Mouse (Mus musculus): ENCODE data around the gene Fbp2. TPM values are rescaled to one million over a fixed set of nuclear protein-coding genes. Genes with fewer than 3 reads are reported as not detected.

Gene Fbp2
- polyA plus RNA-seq, 1 experiment from 2014 or later, result 0.15 TPM

DNA sequence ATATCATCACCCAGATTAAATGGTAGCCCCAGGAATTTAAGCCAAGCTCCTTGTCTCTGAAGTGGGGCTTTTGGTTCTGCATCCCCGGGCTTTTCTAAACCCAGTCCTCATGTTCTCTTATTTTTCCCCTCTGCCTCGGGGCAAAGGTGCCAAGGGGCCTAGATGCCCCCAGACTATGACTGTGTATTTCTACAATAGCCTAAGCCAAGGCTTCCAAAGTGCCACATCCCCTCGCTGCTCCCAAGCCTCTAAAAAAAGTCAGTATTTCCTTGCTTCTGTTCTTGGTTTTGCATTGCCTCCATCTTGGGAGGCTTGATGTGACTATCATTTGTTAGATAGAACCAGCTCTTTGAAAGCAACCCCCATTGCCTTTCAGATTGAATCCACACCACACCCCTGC lies 26.3 kb upstream of the Fbp2 start:
- H3K4me3 ChIP-seq (ENCODE audit: low read depth, low read length), result no peak overlapping the region
- H3K9ac ChIP-seq (ENCODE audit: low read length), result no peak overlapping the region
- no peak overlapping the region for H3K27ac ChIP-seq (replicated peaks; ENCODE audit: low read depth, low read length)
- no peak for DNase-seq (ENCODE audit: low spot score)
- no peaks in the 10 kb centered on the region for H3K36me3 ChIP-seq (ENCODE audit: control insufficient read depth, insufficient read depth, low read length)
- no peak for ATAC-seq (ENCODE audit: insufficient number of reproducible peaks, low FRiP score, low TSS enrichment, low read depth)
- 96% methylated on average over 3 of the region's 3 CpGs for WGBS
- no peaks in the 10 kb centered on the region for H3K9me3 ChIP-seq (ENCODE audit: control insufficient read depth, low read length)
- H3K4me2 ChIP-seq (ENCODE audit: low read depth, severe bottlenecking), result no peak overlapping the region
- peaks cover 27% of the 10 kb centered on the region for H3K27me3 ChIP-seq (ENCODE audit: control insufficient read depth, insufficient read depth, low read length)
- H3K4me1 ChIP-seq (ENCODE audit: control insufficient read depth, insufficient read depth, low read length), result peaks cover 4% of the 10 kb centered on the region; the same call in 1 of the 2 replicates

DNA sequence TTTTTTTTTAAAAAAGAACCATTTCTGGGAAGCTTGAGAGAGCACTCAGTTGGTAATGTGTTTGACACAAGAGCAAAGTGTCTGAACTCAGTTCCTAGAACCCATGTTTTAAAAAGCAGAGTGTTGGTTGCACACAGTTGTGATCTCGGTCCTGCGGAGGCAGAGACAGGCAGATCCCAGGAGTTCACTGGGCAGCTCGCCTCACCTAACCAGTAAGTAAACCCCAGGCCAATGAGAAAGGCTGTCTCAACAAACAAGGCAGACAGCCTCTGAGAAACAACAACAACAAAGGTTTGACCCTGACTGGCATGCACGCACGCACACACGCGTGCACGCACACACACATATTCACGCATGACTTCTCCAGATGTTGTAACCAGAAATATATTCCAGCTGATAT lies 25.7 kb upstream of the Fbp2 start:
- Histone ChIP-seq H3K27ac (replicated peaks; ENCODE audit: low read depth, low read length) (no peak overlapping the region), H3K27me3 (ENCODE audit: control insufficient read depth, insufficient read depth, low read length) (peaks cover 21% of the 10 kb centered on the region), H3K36me3 (ENCODE audit: control insufficient read depth, insufficient read depth, low read length) (no peaks in the 10 kb centered on the region), H3K4me1 (ENCODE audit: control insufficient read depth, insufficient read depth, low read length) (peaks cover 4% of the 10 kb centered on the region; the same call in 1 of the 2 replicates), H3K4me3 (ENCODE audit: low read depth, low read length) (no peak overlapping the region), H3K9me3 (ENCODE audit: control insufficient read depth, low read length) (no peaks in the 10 kb centered on the region), H3K9ac (ENCODE audit: low read length) (no peak overlapping the region), H3K4me2 (ENCODE audit: low read depth, severe bottlenecking) (no peak overlapping the region)
- ATAC-seq (ENCODE audit: insufficient number of reproducible peaks, low FRiP score, low TSS enrichment, low read depth) (no peak), DNase-seq (ENCODE audit: low spot score) (no peak)
- WGBS, result 92% methylated on average over 9 of the region's 9 CpGs

DNA sequence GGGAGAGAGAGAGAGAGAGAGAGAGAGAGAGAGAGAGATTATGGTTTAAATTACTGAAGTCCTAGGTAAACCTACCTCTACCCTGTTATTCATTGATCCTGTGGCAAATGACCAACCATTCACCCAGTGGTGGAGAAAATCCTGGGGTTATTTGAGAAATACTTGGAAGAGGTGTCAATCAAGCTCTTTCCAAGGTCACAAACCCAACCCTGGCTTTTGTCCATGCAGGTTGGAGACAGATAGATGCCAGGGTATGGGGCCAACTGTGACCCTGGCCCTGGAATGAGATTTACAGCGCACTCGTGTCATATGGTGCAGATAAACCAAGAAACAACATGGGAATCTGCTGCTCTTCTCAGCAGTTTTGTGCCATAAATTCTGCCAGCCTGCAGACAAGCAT lies 25.2 kb upstream of the Fbp2 start:
- Histone ChIP-seq H3K4me3 (ENCODE audit: low read depth, low read length) (no peak overlapping the region), H3K4me2 (ENCODE audit: low read depth, severe bottlenecking) (no peak overlapping the region), H3K27ac (replicated peaks; ENCODE audit: low read depth, low read length) (no peak overlapping the region), H3K9me3 (ENCODE audit: control insufficient read depth, low read length) (no peaks in the 10 kb centered on the region), H3K27me3 (ENCODE audit: control insufficient read depth, insufficient read depth, low read length) (peaks cover 17% of the 10 kb centered on the region), H3K36me3 (ENCODE audit: control insufficient read depth, insufficient read depth, low read length) (no peaks in the 10 kb centered on the region), H3K9ac (ENCODE audit: low read length) (no peak overlapping the region), H3K4me1 (ENCODE audit: control insufficient read depth, insufficient read depth, low read length) (peaks cover 4% of the 10 kb centered on the region; the same call in 1 of the 2 replicates)
- no peak for DNase-seq (ENCODE audit: low spot score)
- WGBS, result 81% methylated on average over 2 of the region's 2 CpGs
- ATAC-seq (ENCODE audit: insufficient number of reproducible peaks, low FRiP score, low TSS enrichment, low read depth), result no peak

DNA sequence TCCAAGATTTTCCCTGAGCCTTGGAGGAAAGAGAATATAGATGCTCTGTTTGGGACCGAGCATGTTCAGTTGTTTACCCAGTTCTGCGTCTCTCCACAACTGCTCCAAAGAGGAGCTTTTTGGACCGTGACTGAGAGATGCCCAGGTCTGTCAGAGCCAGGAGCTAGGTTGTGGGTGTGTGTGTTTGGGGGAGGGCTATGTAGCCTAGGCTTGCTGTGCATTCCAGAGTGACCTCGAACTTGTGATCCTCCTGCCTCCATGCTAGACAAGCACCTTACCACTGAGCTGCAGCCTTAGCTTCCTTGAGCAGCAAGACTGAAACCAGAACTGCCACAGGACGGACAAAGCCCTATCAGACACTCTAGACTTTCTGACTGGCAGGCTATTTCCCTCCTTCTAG lies 24.6 kb upstream of the Fbp2 start:
- no peak overlapping the region for H3K27ac ChIP-seq (replicated peaks; ENCODE audit: low read depth, low read length)
- H3K36me3 ChIP-seq (ENCODE audit: control insufficient read depth, insufficient read depth, low read length), result no peaks in the 10 kb centered on the region
- no peaks in the 10 kb centered on the region for H3K9me3 ChIP-seq (ENCODE audit: control insufficient read depth, low read length)
- no peak overlapping the region for H3K4me2 ChIP-seq (ENCODE audit: low read depth, severe bottlenecking)
- no peak overlapping the region for H3K9ac ChIP-seq (ENCODE audit: low read length)
- WGBS, result 75% methylated on average over 5 of the region's 5 CpGs
- no peak for ATAC-seq (ENCODE audit: insufficient number of reproducible peaks, low FRiP score, low TSS enrichment, low read depth)
- no peak for DNase-seq (ENCODE audit: low spot score)
- peaks cover 3% of the 10 kb centered on the region; the same call in 1 of the 2 replicates for H3K4me1 ChIP-seq (ENCODE audit: control insufficient read depth, insufficient read depth, low read length)
- H3K27me3 ChIP-seq (ENCODE audit: control insufficient read depth, insufficient read depth, low read length), result peaks cover 11% of the 10 kb centered on the region
- no peak overlapping the region for H3K4me3 ChIP-seq (ENCODE audit: low read depth, low read length)

DNA sequence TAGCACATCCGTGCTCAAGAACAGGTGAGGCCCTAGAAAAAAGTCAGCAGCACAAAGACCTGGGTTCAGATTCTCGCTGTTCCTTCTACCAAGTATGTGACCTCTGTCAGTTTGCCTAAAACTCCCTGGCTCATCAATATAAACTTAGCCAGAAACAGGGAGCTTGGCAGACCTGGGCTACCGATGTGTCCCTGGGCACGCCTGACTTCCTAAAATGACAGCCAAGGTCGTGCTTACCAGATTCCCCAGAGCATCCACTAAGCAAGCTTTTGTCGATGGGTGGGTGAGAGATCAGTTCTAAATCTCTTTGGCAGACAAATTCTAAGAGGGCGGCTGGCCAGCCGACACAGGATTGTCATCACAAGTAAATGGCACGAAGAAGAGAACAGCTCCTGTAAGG lies 23.1 kb upstream of the Fbp2 start:
- Histone ChIP-seq H3K9ac (ENCODE audit: low read length) (no peak overlapping the region), H3K27ac (replicated peaks; ENCODE audit: low read depth, low read length) (no peak overlapping the region), H3K36me3 (ENCODE audit: control insufficient read depth, insufficient read depth, low read length) (no peaks in the 10 kb centered on the region), H3K9me3 (ENCODE audit: control insufficient read depth, low read length) (no peaks in the 10 kb centered on the region), H3K27me3 (ENCODE audit: control insufficient read depth, insufficient read depth, low read length) (no peaks in the 10 kb centered on the region), H3K4me2 (ENCODE audit: low read depth, severe bottlenecking) (no peak overlapping the region), H3K4me1 (ENCODE audit: control insufficient read depth, insufficient read depth, low read length) (no peaks in the 10 kb centered on the region), H3K4me3 (ENCODE audit: low read depth, low read length) (no peak overlapping the region)
- 88% methylated on average over 9 of the region's 9 CpGs for WGBS
- ATAC-seq (ENCODE audit: insufficient number of reproducible peaks, low FRiP score, low TSS enrichment, low read depth) (no peak), DNase-seq (ENCODE audit: low spot score) (no peak)

DNA sequence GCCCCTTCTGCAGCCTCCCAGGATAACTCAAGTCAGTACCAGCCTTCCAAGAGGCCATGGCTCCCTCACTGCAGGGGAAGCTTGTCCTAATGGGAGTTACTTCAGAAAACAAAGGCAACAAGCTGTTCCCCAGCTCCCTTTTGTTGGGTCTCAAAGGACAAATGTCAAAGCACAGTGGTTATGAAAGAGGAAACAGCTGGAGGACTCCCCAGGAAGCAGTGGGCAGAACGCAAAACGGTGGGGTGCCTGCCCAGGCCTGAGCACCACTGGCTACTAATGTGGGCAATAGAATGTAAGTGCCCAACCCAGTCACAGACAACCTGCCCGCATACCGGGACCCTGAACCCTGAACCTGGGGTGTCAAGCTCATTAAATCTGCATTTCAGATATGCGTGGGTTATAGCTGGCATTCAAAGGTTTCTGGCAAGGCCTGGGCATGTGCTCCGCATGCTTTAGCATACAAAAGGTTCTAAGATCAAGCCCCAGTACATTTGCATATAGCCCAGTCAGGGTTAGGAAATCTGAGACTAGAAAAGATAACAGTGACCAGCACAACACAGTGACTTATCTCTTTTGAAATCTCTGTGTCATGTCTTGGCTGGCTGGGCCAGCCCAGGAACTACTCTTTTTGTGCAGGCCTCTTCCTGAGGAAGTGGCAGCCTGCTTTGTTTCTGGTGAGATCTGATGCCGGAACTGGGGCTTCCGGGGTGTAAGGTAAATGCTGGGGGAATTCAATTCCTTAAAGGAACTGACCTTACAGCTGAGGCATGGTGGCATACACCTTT lies 21.8 kb upstream of the Fbp2 start:
- no peak overlapping the region; the same call in 1 of the 2 replicates for H3K27ac ChIP-seq (replicated peaks; ENCODE audit: low read depth, low read length)
- no peaks in the 10 kb centered on the region for H3K4me1 ChIP-seq (ENCODE audit: control insufficient read depth, insufficient read depth, low read length)
- no peak overlapping the region for H3K4me3 ChIP-seq (ENCODE audit: low read depth, low read length)
- H3K4me2 ChIP-seq (ENCODE audit: low read depth, severe bottlenecking), result no peak overlapping the region
- ATAC-seq (ENCODE audit: insufficient number of reproducible peaks, low FRiP score, low TSS enrichment, low read depth) (no peak), DNase-seq (ENCODE audit: low spot score) (no peak)
- H3K27me3 ChIP-seq (ENCODE audit: control insufficient read depth, insufficient read depth, low read length), result no peaks in the 10 kb centered on the region
- H3K9ac ChIP-seq (ENCODE audit: low read length), result no peak overlapping the region
- WGBS, result 45% methylated on average over 8 of the region's 8 CpGs
- H3K36me3 ChIP-seq (ENCODE audit: control insufficient read depth, insufficient read depth, low read length), result no peaks in the 10 kb centered on the region
- H3K9me3 ChIP-seq (ENCODE audit: control insufficient read depth, low read length), result no peaks in the 10 kb centered on the region

DNA sequence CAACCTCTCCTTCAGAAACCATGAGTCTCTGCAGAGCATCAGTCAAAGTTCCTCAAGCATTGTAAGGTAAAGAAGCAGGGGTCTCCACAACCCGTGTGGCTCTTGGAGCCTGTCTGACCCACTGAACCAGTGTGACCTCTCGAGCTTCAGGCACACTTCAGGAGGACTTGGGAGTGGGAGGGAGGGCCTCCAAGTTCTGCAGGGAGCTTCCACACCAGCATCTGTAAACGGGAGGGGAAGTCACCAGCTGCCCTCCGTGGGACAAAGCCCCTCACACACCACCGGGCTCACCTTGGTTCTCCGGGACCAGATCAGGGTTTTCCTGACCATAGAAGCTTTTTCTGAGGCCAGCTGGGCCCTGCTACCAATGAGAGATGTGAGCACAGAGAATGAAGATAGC lies 21.2 kb upstream of the Fbp2 start:
- no peak overlapping the region for H3K27ac ChIP-seq (replicated peaks; ENCODE audit: low read depth, low read length)
- no peaks in the 10 kb centered on the region for H3K9me3 ChIP-seq (ENCODE audit: control insufficient read depth, low read length)
- no peaks in the 10 kb centered on the region for H3K36me3 ChIP-seq (ENCODE audit: control insufficient read depth, insufficient read depth, low read length)
- H3K27me3 ChIP-seq (ENCODE audit: control insufficient read depth, insufficient read depth, low read length), result no peaks in the 10 kb centered on the region
- DNase-seq (ENCODE audit: low spot score) (no peak), ATAC-seq (ENCODE audit: insufficient number of reproducible peaks, low FRiP score, low TSS enrichment, low read depth) (no peak)
- no peak overlapping the region for H3K4me2 ChIP-seq (ENCODE audit: low read depth, severe bottlenecking)
- no peak overlapping the region for H3K9ac ChIP-seq (ENCODE audit: low read length)
- no peaks in the 10 kb centered on the region for H3K4me1 ChIP-seq (ENCODE audit: control insufficient read depth, insufficient read depth, low read length)
- 48% methylated on average over 6 of the region's 6 CpGs for WGBS
- no peak overlapping the region for H3K4me3 ChIP-seq (ENCODE audit: low read depth, low read length)

DNA sequence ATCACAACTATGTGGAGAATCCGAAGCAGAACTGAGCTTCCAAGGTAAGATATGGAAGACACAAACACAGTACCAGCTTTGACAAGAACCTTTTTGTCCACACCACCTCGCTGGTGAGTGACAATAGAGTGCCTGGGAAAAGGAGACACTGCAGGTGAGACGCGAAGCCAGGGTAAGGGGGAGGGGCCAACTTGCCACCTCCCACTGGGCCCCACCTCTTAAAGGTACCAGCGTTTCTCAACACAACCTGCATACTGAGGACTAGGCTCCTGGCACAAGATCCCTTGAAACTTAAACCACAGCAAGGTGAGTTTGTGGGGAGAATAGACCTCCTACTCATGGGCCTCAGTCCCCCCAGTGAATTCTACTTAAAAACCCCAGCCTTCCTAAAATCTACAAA lies 19.0 kb upstream of the Fbp2 start:
- Histone ChIP-seq H3K9me3 (ENCODE audit: control insufficient read depth, low read length) (no peaks in the 10 kb centered on the region), H3K4me2 (ENCODE audit: low read depth, severe bottlenecking) (no peak overlapping the region), H3K4me3 (ENCODE audit: low read depth, low read length) (no peak overlapping the region), H3K27me3 (ENCODE audit: control insufficient read depth, insufficient read depth, low read length) (no peaks in the 10 kb centered on the region), H3K9ac (ENCODE audit: low read length) (no peak overlapping the region), H3K4me1 (ENCODE audit: control insufficient read depth, insufficient read depth, low read length) (no peaks in the 10 kb centered on the region), H3K27ac (replicated peaks; ENCODE audit: low read depth, low read length) (no peak overlapping the region), H3K36me3 (ENCODE audit: control insufficient read depth, insufficient read depth, low read length) (no peaks in the 10 kb centered on the region)
- ATAC-seq (ENCODE audit: insufficient number of reproducible peaks, low FRiP score, low TSS enrichment, low read depth), result no peak
- 5% methylated on average over 5 of the region's 5 CpGs for WGBS
- DNase-seq (ENCODE audit: low spot score), result no peak

DNA sequence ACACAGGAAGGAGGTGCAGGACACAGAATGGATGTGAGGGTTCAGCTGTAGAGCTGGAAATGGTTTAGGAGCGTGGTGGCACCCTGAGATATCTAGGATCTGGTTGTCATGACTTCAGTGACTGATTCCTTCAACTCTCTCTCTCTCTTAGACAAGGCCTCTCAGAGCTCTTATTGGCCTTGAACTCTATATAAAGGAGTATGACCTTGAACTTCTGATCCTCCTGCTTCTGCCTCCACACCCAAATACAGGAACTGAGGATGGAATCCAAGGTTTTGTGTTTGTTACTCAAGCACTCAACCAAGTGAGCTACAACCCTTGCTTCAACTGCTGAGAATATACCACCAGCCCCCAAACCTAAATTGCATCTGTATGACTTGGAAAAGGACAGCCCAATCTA lies 17.9 kb upstream of the Fbp2 start:
- ATAC-seq (ENCODE audit: insufficient number of reproducible peaks, low FRiP score, low TSS enrichment, low read depth) (no peak), DNase-seq (ENCODE audit: low spot score) (no peak)
- no peak overlapping the region for H3K9ac ChIP-seq (ENCODE audit: low read length)
- no peak overlapping the region for H3K4me2 ChIP-seq (ENCODE audit: low read depth, severe bottlenecking)
- WGBS, result 75% methylated on average over 1 of the region's 1 CpGs
- H3K4me3 ChIP-seq (ENCODE audit: low read depth, low read length), result no peak overlapping the region
- H3K9me3 ChIP-seq (ENCODE audit: control insufficient read depth, low read length), result no peaks in the 10 kb centered on the region
- H3K27ac ChIP-seq (replicated peaks; ENCODE audit: low read depth, low read length), result no peak overlapping the region
- H3K36me3 ChIP-seq (ENCODE audit: control insufficient read depth, insufficient read depth, low read length), result no peaks in the 10 kb centered on the region
- H3K27me3 ChIP-seq (ENCODE audit: control insufficient read depth, insufficient read depth, low read length), result no peaks in the 10 kb centered on the region
- H3K4me1 ChIP-seq (ENCODE audit: control insufficient read depth, insufficient read depth, low read length), result no peaks in the 10 kb centered on the region

Measured in limb, embryonic 11.5 days (tissue).